Mouse (Mus musculus): ENCODE data around the gene Zc3h18. TPM values are rescaled to one million over a fixed set of nuclear protein-coding genes. Genes with fewer than 3 reads are reported as not detected.
A peak's percentile ranks its signal among the peaks of the same experiment; 100 is the strongest.

Gene Zc3h18
- total and polyA plus RNA-seq, 3 experiments: 30.2 to 122 (median 98.5) TPM

DNA sequence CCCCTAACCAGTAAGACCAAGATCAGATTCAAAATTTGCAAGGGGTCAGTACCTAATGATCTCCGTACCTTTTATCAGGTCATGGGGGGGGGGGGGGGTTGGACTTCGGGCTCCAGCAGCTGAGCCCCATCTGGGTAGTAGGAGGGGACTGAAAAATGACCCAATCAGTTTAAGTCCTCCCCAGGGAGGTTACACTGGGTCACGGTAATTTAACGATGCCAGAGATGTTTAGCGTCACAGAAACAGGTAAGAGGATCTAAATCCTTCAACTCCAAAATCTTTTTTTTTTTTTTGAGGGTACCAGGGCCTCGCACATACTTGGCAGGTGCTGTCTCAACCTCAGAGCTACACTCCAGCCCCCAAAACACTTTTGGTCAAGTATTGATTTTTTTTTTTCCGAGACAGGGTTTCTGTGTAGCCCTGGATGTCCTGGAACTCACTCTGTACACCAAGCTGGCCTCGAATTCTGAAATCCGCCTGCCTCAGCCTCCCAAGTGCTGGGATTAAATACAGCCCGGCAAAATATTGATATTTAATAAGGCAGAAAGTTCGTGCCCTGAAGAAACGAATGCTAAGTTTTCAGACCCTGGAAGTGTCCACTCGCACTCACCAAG, 551 bp upstream of the Zc3h18 start:
- H3K36me3 ChIP-seq (ENCODE audit: control insufficient read depth in 1 of 2, insufficient read depth in 2 of 2, low read length in 2 of 2): peaks cover 12 to 26% of the 10 kb centered on the region in 2 experiments
- H3K4me1 ChIP-seq (ENCODE audit: control insufficient read depth in 1 of 2, insufficient read depth in 2 of 2, low read length in 2 of 2): peaks cover 4 to 33% of the 10 kb centered on the region in 2 experiments; a peak in 3 of 4 replicates
- H3K79me2 ChIP-seq (ENCODE audit: control insufficient read depth, insufficient read depth, low read length, poor library complexity): peaks cover 45% of the 10 kb centered on the region
- H3K27ac ChIP-seq (ENCODE audit: control insufficient read depth, low read depth, low read length): peak overlapping the region; percentile 64
- peak; percentile 22 for DNase-seq (ENCODE audit: low read depth, low spot score)
- no peak for TF ChIP-seq E2F4 (IDR thresholded peaks at IDR 0.05; ENCODE audit: borderline replicate concordance, low read depth, low read length)
- no peak for TF ChIP-seq GATA1 (IDR thresholded peaks at IDR 0.05; ENCODE audit: low read depth, low read length)
- TF ChIP-seq POLR2A (IDR thresholded peaks at IDR 0.05; ENCODE audit: control insufficient read depth in 1 of 2, insufficient read depth in 1 of 2, low read depth in 1 of 2, low read length in 2 of 2, poor library complexity in 1 of 2): no peak; a peak in 1 of 4 replicates
- no peak for TF ChIP-seq ELF1 (IDR thresholded peaks at IDR 0.05; ENCODE audit: low read depth, low read length)
- no peak for TF ChIP-seq POLR2AphosphoS2 (IDR thresholded peaks at IDR 0.05; ENCODE audit: low read length)
- TF ChIP-seq ETS1 (IDR thresholded peaks at IDR 0.05; ENCODE audit: low read depth, low read length): no peak
- TF ChIP-seq MAFK (IDR thresholded peaks at IDR 0.05; ENCODE audit: borderline replicate concordance, low read depth, low read length): no peak
- TF ChIP-seq MYC (IDR thresholded peaks at IDR 0.05; ENCODE audit: low read depth, low read length): no peak
- TF ChIP-seq CHD2 (IDR thresholded peaks at IDR 0.05; ENCODE audit: low read length): no peak
- TF ChIP-seq USF2 (IDR thresholded peaks at IDR 0.05; ENCODE audit: borderline replicate concordance in 1 of 2, insufficient read depth in 1 of 2, low read depth in 1 of 2, low read length in 2 of 2): no peak
- peak overlapping the region; percentile 60 to 69 for H3K4me3 ChIP-seq (ENCODE audit: control insufficient read depth in 1 of 2, insufficient read depth in 1 of 2, low read depth in 2 of 2, low read length in 2 of 2)
- H3K9ac ChIP-seq (ENCODE audit: control insufficient read depth, low read depth, low read length, poor library complexity, severe bottlenecking): peak overlapping the region; percentile 78
- no peaks in the 10 kb centered on the region for H3K9me3 ChIP-seq (replicated peaks; ENCODE audit: insufficient read depth, low read length)
- no peaks in the 10 kb centered on the region for H3K27me3 ChIP-seq (ENCODE audit: control insufficient read depth in 1 of 2, insufficient read depth in 2 of 2, low read length in 2 of 2)

DNA sequence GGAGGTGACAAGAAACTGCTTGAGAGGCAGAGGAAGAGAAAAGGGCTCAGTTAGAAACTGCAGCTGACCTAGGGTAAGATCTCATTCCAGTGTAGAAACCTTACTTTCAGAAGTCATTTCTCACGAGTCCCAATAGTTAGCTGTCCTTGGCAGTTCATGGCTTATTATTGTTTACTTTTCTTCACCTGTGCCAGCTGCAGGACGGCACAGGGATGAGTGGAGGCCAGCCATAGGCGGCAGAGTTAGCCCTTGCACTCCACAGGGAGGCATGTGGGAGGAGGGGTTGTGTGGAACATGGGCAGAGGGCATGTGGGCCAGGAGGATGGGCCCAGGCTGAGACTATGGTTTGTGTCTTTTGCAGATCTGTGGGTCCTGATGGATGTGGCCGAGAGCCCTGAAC, 6.6 kb downstream of the Zc3h18 start:
- Histone ChIP-seq H3K27me3 (ENCODE audit: control insufficient read depth in 1 of 2, insufficient read depth in 2 of 2, low read length in 2 of 2) (no peaks in the 10 kb centered on the region), H3K36me3 (ENCODE audit: control insufficient read depth in 1 of 2, insufficient read depth in 2 of 2, low read length in 2 of 2) (peaks cover 8 to 31% of the 10 kb centered on the region in 2 experiments), H3K27ac (ENCODE audit: control insufficient read depth, low read depth, low read length) (no peak overlapping the region), H3K9ac (ENCODE audit: control insufficient read depth, low read depth, low read length, poor library complexity, severe bottlenecking) (no peak overlapping the region), H3K4me1 (ENCODE audit: control insufficient read depth in 1 of 2, insufficient read depth in 2 of 2, low read length in 2 of 2) (peaks cover 0 to 4% of the 10 kb centered on the region in 2 experiments; a peak in 2 of 4 replicates), H3K4me3 (ENCODE audit: control insufficient read depth in 1 of 2, insufficient read depth in 1 of 2, low read depth in 2 of 2, low read length in 2 of 2) (no peak overlapping the region), H3K79me2 (ENCODE audit: control insufficient read depth, insufficient read depth, low read length, poor library complexity) (peaks cover 33% of the 10 kb centered on the region), H3K9me3 (replicated peaks; ENCODE audit: insufficient read depth, low read length) (no peaks in the 10 kb centered on the region)
- DNase-seq (ENCODE audit: low read depth, low spot score): no peak
- TF ChIP-seq MAX (IDR thresholded peaks at IDR 0.05; ENCODE audit: low read length) (no peak), MAFK (IDR thresholded peaks at IDR 0.05; ENCODE audit: borderline replicate concordance, low read depth, low read length) (no peak), SMC3 (IDR thresholded peaks at IDR 0.05; ENCODE audit: low read depth, low read length) (no peak), CHD1 (IDR thresholded peaks at IDR 0.05; ENCODE audit: low read depth, low read length) (no peak), NRF1 (IDR thresholded peaks at IDR 0.05; ENCODE audit: insufficient read depth, low read depth, low read length, poor library complexity, severe bottlenecking) (no peak), E2F4 (IDR thresholded peaks at IDR 0.05; ENCODE audit: borderline replicate concordance, low read depth, low read length) (no peak), CTCF (IDR thresholded peaks at IDR 0.05 in 2 of 3, conservative IDR thresholded peaks at IDR 0.05 in 1 of 3; ENCODE audit: control insufficient read depth in 1 of 3, insufficient read depth in 1 of 3, low read depth in 2 of 3, low read length in 3 of 3, poor library complexity in 1 of 3, severe bottlenecking in 1 of 3) (no peak)

Data from MEL (cell line).